Mouse (Mus musculus) cerebellum, adult 18-20 months (tissue): Measurements from ENCODE around the gene Fbxo47.

Experiments
- DNase-seq, 2 experiments: peaks; one replicate each; pipeline ENCODE4 v3.0.0; 2021

The Fbxo47 gene

GRCm38 (mm10) chr11:97810356-97810755 is 73.6 kb downstream of the Fbxo47 start:
- DNase-seq, result no peak

GRCm38 (mm10) chr11:97809235-97810121 is 74.5 kb downstream of the Fbxo47 start:
- peak in 1 of 2 experiments; percentile 21 for DNase-seq

GRCm38 (mm10) chr11:97808621-97809234 is 75.2 kb downstream of the Fbxo47 start:
- peak; percentile 67 to 69 for DNase-seq

- no peak for DNase-seq
These were observed 75.9 kb downstream of the Fbxo47 start for GRCm38 (mm10) chr11:97808093-97808492.

GRCm38 (mm10) chr11:97807626-97808025 is 76.3 kb downstream of the Fbxo47 start:
- DNase-seq, result no peak

- DNase-seq, result peak in 1 of 2 experiments; percentile 11
These were observed 77.4 kb downstream of the Fbxo47 start for GRCm38 (mm10) chr11:97806613-97806964.

GRCm38 (mm10) chr11:97805662-97806612 is 78.0 kb downstream of the Fbxo47 start:
- DNase-seq, result peak in 1 of 2 experiments; percentile 44

GRCm38 (mm10) chr11:97804841-97805661 is 78.9 kb downstream of the Fbxo47 start:
- DNase-seq, result peak in 1 of 2 experiments; percentile 37

- peak in 1 of 2 experiments; percentile 8 for DNase-seq
These were observed 80.1 kb downstream of the Fbxo47 start for GRCm38 (mm10) chr11:97803847-97804246.
